Mouse (Mus musculus) left cerebral cortex, adult 9 months (tissue): Measurements from ENCODE around the gene Qrfp.

Experiments
- DNase-seq, 2 experiments: peaks; one replicate each; pipeline ENCODE4 v3.0.0; 2022; ENCODE audit warnings: low spot score in 2 of 2

Qrfp gene

DNA sequence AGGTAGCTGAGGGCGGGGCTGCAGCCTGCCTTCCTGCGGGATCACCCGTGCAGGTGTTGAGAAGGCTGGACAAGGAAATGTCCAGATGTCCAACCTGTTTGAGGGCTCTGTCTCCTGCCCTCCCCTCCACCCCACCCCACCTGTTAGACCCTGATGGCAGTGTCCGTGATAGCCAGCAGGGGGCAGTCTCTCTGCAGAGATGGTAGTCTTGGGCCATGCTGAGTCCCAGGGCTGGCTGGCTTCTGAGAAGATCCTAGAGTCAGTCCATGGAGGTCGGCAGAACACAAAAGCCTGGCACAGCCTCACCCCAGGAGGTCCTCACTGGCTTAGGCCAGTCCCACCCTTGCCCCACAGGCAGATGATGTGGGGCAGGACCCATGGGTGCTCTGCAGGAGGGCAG, 5.0 kb upstream of the Qrfp start:
- peak in 1 of 2 experiments; percentile 66 for DNase-seq

DNA sequence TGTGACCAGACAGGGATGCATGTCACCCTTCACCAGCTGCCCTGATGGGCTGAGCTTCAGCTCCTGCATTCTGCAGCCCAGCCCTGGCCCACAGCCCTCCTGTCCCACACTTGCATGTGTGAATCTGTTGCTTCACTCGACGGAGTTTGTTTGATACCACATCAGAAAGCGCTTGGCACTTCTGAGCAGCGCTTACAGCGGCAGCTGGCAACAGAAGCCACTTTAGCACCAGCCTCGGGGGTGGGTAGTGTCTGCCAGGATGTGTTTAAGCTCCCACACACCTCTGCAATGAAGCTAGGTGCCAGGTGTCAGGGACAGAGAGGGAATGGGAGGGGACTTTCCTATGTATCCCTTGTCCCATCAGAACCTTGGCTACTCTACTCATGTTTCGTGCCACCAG, 4.3 kb upstream of the Qrfp start:
- DNase-seq, result peak; percentile 37 to 67

DNA sequence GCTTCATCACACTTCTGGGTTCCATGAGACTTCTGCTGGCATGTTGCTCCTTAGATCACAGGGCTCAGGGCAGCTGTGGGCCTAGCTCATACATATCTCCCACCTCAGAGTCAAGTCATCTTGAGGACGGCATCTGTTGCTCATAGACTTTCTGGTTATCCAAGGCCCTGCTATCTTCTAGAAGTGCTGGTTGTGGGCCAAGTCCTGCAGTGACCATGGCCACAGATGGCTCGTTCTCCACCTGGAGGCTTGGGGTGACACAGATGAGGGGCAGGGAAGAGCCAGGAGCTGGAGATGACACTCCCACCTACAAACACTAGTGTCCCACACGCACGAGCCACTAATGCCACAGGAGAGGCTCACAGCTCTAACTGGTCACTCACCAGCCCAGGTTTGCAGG, 3.3 kb upstream of the Qrfp start:
- no peak for DNase-seq

DNA sequence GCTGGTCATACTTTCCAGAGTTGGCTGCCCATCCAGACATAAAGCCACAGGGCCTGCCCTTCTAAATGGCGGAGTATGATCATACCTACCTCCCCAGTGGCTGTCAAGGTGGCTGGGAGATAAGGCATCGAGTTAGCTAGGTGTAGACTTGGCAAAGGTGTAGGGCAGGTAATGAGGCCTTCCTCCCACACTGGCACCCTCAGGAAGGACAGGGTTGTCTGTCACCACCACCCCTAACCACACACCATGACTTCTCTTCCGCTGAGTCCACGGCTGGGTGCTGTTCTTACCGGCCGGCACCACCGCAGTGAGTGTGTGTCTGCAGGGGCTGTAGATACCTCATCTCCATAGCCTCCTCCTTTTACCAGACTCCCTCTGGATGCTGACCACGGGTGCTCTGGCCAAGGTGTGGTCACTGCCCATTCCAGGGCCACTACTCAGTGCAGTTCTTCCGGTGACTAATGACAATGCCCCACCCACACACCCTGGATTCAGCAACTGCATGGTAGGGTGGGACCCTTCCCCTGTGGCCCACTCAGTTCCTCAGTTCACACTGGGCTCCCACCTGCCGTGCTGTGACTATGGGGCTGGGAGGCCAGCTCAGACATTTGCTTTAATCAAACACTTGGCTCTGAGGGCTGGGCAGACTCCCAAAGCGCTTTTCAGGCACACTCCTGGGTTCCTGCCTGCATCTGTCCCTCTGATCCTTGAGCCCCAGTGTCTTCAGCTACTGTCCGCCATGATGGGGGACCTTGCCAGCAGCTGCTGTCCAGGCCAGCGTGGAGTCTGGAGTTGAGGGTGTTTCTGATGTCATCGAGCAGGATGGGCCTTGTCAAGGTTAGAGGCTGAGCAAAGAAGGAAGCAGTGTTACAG, 942 bp upstream of the Qrfp start:
- no peak for DNase-seq

DNA sequence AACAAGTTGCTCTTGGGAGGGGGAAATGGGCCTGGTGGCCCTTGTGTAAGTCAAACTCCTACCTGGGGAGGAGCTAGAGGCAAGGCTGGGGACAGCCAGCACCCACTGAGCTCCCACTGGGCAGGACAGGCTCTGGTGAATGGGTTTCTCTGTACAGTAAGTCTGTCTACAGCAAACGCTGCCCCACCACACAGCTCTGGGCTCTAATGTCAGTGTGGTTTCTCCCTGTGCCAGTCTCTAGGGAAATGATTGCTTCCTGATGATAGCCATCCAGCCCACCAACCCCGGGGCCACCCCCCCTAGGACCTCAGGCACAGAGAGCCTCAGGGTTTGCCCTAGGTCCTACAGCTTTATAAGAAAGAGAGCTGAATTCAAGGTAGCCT, 1.0 kb downstream of the Qrfp start:
- no peak for DNase-seq

DNA sequence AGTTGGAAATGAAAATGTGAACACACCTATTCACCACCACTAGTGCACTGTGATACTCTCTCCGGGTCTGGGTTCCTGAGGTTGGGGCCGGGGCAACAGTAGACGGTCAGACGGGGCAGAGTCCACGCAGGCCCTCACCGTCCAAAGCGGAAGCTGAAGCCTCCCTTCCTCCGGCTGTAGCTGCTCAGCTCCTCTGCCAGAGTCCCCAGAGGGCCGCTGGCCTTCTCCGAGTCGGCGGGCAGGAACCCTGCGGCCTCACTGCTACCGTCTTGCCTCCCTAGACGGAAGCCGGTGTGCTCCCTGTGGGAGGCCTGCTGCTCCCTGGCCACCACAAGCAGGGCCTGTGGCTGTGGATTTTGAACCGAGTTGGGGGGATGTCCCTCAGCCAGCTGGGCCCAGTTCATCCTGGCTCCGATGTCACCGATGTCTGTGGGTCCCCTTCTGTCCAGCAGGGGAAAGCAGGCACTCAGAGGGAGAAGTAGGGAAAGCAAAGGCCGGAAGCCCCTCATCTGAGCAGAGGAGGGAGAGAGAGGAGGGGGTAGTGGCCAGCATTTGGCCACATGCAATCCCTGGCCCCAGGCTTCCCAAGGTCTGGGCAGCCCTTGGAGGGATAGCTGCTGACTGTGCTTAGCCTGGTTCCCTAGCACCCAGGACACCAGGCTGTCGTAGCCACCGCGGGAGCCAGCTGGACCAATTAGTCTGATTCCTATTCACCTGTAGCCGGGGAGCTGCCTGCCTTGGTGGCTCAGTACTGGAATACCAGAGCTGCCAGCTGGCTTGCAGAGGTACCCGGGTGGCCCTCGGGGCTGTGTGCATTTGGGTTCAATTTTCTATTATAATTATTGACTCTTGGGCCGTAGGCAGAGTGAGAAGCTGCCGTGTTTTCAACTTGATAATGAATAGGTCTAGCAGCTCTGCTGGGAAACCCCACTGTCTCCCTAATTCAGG, 1.7 kb downstream of the Qrfp start:
- no peak for DNase-seq

DNA sequence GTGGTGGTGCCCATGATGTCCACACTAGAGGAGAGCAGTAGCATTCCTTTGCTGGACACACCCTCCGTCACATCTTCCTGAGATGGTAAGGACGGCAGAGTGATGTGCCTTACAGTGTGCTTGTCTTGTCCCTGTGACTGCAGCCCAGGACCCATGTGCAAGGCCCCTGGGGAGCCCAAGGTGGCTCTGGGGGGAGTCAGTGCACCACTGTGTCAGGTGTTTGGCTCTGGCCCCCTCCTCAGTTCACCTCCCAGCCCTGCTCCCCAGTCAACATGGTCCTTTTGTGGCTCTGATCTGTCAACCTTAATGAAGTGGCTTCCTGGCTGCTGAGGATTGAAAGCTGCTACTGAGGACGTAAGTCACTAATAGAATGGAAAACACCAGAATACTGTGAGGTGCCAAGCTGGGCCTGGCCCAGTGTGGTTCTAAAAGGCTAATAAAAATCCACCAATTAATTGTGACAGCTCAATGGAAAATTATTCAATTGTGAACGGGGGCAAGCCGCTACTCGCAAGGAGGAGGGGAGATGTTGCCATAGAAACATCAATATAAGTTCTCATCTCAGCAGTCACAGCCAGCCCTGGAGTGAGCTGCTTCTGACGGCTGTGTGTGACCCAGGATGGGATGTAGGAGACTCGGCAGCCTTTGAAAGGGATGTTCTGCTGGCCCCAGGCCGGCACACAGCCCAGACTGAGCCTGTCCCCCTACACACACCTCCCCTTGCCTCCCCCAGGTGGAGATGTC, 3.6 kb downstream of the Qrfp start:
- no peak for DNase-seq

DNA sequence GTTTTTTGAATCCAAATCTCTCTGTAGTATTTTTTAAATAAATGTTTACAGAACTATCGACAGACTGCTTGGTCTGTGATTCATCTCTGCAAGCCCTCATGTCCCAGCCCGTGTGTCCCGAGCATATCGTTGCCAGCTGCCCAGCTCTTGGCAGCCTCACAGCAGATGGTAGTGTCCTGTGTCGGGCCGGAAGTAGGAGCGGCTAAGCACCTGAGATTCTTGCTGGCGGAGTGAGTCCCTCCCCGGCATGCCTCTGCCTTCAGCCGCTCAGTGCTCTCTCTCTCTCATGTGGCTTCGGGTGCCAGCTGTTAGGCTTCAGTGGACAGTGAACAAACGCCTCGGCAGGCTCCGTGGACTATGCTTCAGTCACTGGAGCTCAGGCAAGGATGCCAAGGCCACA, 6.9 kb downstream of the Qrfp start:
- no peak for DNase-seq

DNA sequence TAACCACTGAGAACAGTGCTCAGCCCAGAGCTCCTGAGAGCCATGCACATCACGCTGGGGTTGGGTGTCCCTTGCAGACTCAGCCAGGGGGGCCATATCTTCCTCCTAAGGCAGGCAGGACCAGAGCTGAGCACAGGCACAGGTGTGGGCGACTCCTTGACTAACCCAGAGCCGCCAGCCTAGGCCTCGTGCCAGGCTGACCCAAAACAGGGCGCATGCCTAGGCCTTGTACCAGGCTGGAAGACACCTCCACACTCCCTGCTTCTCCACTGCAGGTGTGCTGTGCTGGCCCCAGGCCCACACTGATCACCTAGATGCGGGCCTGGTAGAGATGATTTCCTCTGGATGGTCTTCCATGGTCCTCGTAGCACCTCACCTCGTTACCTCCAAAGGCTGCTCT, 7.6 kb downstream of the Qrfp start:
- DNase-seq, result no peak

DNA sequence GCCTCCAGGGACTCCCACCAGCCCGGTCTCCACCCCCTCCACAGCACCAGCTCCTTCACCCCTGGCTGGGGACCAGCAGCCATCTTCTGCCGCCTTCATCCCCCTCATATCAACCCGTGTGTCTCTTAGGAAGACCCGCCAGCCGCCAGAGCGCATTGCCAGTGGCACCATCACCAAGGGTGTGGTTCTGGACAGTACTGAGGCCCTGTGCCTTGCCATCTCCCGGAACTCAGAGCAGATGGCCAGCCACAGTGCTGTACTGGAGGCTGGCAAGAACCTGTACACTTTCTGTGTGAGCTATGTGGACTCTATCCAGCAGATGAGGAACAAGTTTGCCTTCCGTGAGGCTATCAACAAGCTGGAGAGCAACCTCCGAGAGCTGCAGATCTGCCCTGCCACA, 9.0 kb downstream of the Qrfp start:
- DNase-seq, result no peak

DNA sequence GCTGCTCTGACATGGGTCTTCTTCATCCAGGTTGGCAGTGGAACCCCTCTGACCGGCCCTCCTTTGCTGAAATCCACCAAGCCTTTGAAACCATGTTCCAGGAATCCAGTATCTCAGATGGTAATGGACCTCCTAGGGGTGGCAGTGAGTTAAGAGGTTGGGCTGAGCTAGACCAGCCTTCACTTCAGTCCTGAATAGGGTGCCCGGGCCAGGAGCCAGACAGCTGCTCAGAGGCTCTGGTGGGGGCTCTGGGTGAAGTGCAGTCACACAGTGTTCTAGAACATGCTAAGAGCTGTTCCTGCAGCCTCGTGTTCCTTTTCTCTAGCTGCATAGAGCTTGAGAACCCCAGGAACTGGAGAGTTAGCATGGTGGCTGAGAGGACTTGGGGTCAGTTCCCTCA, 13.4 kb downstream of the Qrfp start:
- DNase-seq, result no peak

DNA sequence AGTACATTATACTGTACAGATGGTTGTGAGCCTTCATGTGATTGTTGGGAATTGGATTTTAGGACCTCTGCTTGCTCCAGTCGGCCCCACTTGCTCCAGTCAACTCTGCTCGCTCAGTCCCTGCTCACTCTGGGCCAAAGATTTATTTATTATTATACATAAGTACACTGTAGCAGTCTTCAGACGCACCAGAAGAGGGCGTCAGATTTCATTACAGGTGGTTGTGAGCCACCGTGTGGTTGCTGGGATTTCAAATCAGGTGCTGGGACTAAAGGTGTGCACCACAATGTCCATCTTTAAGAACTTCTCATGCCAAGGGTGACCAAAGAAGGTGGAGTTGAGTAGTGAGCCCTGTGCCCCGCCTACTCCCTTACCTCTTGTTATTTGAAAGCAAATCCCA, 17.8 kb downstream of the Qrfp start:
- no peak for DNase-seq

DNA sequence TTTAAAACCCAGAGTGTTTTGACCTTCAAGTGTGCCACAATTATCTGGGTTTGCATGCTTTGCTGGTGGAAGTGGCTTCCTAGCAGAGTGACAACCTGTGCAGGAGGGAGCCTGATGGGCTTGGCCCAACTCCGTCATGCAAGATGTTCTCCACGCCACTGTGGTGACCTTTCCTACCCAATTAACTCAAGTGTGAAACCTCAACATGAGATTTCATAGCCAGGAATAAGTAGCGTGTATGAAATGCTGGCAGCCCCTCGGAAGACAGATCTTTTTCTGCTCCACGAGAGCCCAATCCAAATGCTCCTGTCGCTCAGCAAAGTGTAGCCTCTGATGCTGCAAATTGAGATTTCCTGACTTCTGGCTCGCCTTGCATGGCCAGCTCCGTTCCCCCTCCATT, 19.1 kb downstream of the Qrfp start:
- DNase-seq, result no peak

DNA sequence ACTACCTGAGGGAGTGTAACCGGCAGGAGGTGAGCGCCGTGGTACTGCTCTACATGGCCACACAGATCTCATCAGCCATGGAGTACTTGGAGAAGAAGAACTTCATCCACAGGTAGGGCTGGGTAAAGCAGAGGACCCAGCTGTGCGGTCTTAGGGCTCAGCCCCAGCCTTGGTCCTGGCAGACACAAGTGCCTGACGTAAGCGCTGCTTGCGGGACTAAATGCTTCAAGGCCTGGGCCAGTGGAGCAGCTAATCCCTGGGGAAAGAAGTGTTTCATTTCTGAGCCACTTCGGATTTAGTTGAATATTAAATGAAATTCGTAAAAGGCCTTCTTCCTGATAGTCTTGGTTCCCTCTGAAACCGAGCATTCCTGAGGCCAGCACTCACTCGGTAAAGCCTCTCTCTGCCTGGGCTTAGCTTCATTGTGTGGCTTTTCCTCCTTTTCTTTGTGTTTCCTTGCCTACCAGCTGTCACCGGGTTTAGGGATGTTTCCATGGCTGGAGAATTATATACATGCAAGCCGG, 19.6 kb downstream of the Qrfp start:
- DNase-seq, result no peak

DNA sequence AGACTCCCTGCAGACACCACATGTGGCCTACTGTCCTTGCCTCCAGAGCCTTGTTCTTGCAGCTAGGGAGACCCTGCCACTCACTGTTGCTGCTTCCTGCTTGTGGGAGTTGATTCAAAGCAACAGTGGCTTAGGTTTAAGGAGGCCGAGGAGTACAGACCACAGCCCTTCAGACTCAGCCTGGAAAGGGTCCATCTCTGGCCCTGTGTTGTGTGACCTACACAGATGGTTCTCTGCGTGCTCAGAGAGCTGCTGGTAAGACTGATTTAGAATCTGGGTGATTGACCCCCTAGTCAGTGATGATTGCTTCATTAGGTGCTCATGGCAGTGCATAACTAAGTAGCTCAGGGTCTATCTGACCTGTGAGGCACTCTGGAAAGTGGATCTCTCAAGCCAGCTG, 21.2 kb downstream of the Qrfp start:
- DNase-seq, result no peak

DNA sequence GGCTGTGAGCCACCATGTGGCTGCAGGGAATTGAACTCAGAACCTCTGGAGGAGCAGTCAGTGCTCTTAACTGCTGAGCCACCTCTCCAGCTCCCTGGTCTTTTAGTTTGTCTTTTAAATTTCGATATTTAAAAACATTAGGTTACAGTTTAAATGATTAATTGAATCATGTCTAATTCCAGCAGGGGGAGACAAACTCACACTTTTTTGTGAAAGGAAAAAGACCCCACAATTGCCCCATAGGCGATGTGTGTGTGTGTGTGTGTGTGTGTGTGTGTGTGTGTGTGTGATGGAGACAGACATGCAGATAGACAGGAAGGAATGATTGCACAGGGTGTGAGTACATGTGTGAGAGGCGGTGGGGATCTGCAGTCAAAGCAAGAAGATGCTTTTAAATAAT, 22.2 kb downstream of the Qrfp start:
- no peak for DNase-seq

DNA sequence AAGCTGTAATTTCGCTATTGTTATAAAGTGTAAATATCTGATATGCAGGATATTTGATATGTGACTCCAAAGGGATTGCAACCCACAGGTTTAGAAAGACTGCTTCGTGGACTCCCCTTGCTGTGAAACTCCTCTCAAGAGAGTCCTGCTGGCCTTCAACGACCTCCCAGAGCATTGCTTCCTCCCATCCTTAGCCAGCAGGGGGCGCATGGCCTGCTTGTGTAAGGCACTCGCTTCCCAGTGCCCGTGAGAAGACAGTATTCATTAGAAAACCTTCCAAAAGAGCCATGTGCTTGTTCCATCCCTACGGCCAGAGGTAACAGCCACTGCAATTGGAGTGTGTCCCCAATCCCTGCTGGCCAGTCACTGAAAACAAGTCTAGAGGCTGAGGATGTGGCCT, 23.4 kb downstream of the Qrfp start:
- peak in 1 of 2 experiments; percentile 80 for DNase-seq

DNA sequence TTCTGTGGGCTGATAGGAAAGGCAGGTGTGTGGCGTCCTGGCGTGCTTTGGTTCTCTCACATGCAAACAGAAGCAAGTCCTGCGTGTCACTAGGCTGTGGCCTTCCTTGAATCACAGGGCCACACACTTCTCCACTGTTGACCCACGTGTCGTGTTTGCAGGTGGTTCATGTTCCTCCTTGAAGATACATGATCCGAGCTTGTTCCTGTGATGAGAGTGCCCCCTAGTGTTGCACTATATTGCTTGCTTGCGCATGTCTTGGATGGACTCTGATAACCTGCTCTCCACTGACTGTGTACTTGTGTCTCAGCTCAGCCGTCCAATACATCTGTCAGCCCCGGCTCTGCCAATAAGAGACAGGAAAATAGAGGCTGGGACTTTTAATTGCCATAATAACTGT, 25.3 kb downstream of the Qrfp start:
- DNase-seq, result peak; percentile 58 to 91

DNA sequence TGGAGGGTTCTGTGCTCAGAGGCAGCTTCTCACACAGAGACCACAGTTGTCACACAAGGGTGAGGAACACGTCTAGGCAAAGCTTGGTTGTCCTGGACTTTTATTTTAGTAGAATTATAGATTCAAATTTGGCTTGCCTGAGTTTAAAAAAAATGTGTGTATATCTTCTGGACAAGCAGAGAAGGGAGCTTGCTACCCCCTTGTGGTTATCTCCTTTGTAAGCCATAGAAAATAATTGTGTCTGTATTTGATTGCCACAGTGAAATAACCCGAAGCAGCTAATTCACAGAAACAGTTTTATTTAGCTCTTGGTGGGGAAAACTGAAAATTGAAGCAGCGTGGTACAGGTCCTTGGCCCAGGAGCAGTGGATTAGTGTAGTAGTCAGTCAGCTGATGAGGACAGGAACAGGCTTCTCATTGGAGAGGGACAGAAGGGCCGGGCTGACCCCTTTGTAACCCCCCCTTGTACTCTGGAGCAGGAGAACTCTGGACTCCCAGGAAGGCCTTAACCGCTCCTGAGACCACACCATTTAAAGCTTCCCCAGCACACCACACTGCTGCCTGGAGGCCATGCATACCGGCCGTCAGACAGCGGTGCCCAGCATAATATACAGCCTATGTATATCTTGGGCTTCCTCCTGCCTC, 27.3 kb downstream of the Qrfp start:
- DNase-seq, result no peak

DNA sequence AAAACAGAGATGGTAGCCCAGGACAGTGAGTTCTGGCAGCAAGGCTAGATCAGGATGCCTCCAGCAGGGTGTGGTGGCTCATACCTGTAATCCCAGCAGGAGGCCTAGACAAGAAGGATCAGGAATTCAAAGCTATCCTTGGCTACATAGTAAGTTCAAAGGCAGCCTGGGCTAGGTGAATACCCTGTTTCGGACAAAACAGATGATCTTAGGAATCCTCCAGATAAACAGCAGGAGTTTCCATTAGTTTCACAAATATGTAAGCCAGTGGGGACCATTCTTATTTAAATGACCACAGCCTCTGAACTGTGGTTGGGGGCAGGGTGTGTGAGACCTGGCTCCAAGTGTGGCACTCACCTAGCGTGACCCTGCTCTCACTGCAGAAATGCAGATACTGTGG, 31.1 kb downstream of the Qrfp start:
- no peak for DNase-seq

DNA sequence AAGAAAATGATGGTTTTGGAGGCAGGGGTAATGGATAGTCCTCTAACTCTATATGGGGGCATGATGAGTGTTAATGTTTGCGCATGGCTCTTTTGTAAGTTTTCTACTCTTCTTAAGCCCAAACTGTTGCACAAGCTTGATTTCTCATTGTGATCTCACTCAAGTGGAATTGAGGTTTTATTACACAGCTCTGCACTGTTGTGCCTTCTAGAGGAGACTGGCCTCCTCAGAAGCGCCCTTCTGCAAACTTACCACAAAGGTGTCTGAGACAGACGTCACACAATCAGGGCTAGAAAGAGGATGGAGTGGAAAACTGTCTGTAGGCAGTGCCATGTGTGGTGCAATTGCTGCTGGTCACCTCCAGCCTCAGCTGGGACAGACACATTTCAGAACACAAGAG, 33.9 kb downstream of the Qrfp start:
- DNase-seq, result no peak
